Mouse (Mus musculus) megakaryocyte, embryonic 14.5 days (primary cell): ENCODE data around the gene Slc25a51.

Experiments used
- FLI1 ChIP-seq: IDR thresholded peaks from 2 replicates; pipeline ENCODE4 v1.6.1; 2012; ENCODE audit warnings: low read length, inconsistent platforms, mixed read lengths
- GATA1 ChIP-seq: IDR thresholded peaks from 3 replicates; pipeline ENCODE4 v1.6.1; 2012; ENCODE audit warnings: mixed read lengths, low read length, inconsistent platforms, borderline replicate concordance

DNA sequence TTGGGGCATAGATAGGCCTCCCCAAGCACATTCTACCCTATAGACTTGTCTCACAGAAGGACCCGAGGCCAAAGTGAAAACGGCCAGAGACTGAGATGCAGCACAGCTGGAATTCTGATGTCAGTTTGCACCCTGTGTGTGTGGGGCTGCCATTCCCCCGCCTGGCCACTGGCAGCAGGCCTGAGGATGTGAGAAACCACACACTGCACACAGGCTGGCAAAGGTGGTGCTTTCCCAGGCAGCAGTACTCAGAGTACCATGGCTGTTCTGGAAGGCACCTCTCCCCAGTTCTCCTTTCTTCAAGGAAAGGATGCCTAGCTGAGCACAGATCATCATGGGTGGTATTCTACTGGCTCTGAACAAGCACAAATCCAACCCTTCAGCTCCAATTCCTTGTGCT is 33.7 kb upstream of the Slc25a51 start:
- no peak for TF ChIP-seq GATA1
- TF ChIP-seq FLI1, result no peak
